Mouse (Mus musculus) embryonic fibroblast, embryonic 13.5 days (primary cell): ENCODE data around the gene Ncam1.

Experiments
- CTCF ChIP-seq: IDR thresholded peaks from 2 replicates; pipeline ENCODE4 v1.5.1; 2011; ENCODE audit warnings: mild to moderate bottlenecking, control low read depth, low read length, moderate library complexity, borderline replicate concordance; ENCODE audit not compliant: insufficient read depth
- POLR2A ChIP-seq: IDR thresholded peaks from 2 replicates; pipeline ENCODE4 v1.6.1; 2011; ENCODE audit warnings: low read depth, mild to moderate bottlenecking, control low read depth, low read length, moderate library complexity

DNA sequence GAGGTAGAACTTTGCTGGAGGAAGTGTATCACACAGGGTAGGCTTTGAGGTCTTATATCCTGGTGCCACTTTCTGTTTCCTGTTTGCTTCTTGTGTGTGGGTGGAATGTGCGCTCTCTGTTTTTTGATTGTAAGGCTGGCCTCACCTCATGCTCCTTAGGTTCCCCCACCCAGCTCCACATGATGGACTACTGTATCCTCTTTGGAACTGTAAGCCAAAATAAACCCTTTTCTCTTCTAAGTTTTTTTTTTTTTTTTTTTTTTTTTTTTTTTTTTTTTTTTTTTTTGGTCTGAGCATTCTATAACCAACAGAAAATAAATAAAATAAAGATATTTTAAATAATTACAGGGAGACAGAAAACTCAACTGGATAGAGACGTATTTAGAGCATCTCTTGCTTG, 239.8 kb downstream of the Ncam1 start:
- TF ChIP-seq CTCF (no peak), POLR2A (no peak)
